20 mouse cellular contexts compared by ENCODE assay signal in the genomic region with DNA sequence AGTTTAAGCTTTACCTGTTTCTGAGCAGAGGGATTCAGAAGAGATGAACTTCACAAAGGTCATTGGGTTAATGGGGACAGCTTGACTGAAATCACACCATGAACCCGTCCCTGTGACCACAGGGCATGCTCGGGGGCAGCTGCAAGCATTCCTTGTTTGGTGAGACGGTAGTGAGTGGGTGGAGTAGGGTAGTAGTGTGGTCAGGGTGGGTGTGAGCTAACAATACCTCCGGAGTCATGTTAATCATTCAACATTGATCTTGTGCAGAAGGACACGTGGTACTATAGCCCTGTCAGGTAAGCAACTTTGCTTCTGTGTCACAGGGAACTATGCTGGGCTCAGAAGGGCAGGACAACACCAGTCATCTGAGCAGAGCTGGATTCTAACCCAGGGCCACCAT.
A peak's percentile ranks its signal among the peaks of the same experiment; 100 is the strongest.
DNase-seq lines count a peak whose midpoint lies in the region; ATAC-seq and TF ChIP-seq lines count a peak whose summit lies in the region.
"Had no signal": no experiment of that assay in that cellular context is flagged by ENCODE, and none has a peak within 500 bp of the region (broad histone marks: within the 10 kb centered on the region; RNA-seq: fewer than 3 reads in every experiment).

No protein-coding gene starts in this region.

- H3K9ac ChIP-seq in kidney, postnatal 0 days (ENCODE audit: low read depth, low read length), result no peak overlapping the region
- H3K9ac ChIP-seq in liver, embryonic 15.5 days, result no peak overlapping the region
- H3K9ac ChIP-seq in forebrain, embryonic 16.5 days (replicated peaks; ENCODE audit: low read depth, low read length), result no peak overlapping the region
- H3K9ac ChIP-seq: heart, embryonic 13.5 days; limb, embryonic 13.5 days; midbrain, embryonic 15.5 days; stomach, embryonic 15.5 days had no signal

- H3K4me2 ChIP-seq in kidney, postnatal 0 days (ENCODE audit: low read length), result no peak overlapping the region
- no peak overlapping the region for H3K4me2 ChIP-seq in liver, embryonic 15.5 days
- no peak overlapping the region for H3K4me2 ChIP-seq in forebrain, embryonic 16.5 days (ENCODE audit: low read length)
- H3K4me2 ChIP-seq: heart, embryonic 13.5 days; limb, embryonic 13.5 days; midbrain, embryonic 15.5 days; stomach, embryonic 15.5 days had no signal

- WGBS in kidney, postnatal 0 days, result 38% methylated on average over 5 of the region's 5 CpGs
- 37% methylated on average over 5 of the region's 5 CpGs for WGBS in liver, embryonic 15.5 days (ENCODE audit: insufficient replicate concordance)
- WGBS in forebrain, embryonic 16.5 days, result 96% methylated on average over 5 of the region's 5 CpGs
- 67% methylated on average over 5 of the region's 5 CpGs for WGBS in limb, embryonic 10.5 days

- DNase-seq in kidney, adult 18-20 months, result peak; percentile 40
- no peak for DNase-seq in kidney, postnatal 10 days
- no peak for DNase-seq in kidney, postnatal 0 days (ENCODE audit: low spot score)
- DNase-seq in yolk sac, embryonic 10.5 days (ENCODE audit: low spot score), result peak; percentile 45
- DNase-seq in limb, embryonic 10.5 days (ENCODE audit: low spot score), result no peak
- DNase-seq in frontal cortex, postnatal 25 days (ENCODE audit: low spot score in 2 of 2), result no peak
- DNase-seq: adrenal gland, adult 8-10 months; heart, postnatal 4 days; right cerebral cortex, adult 18-20 months; spleen, adult 18-20 months; thymus, postnatal 36 days had no signal

- no peaks in the 10 kb centered on the region for H3K9me3 ChIP-seq in kidney, postnatal 0 days (replicated peaks; ENCODE audit: low read length)
- H3K9me3 ChIP-seq in liver, embryonic 15.5 days (replicated peaks), result no peaks in the 10 kb centered on the region
- H3K9me3 ChIP-seq in forebrain, embryonic 16.5 days (ENCODE audit: control insufficient read depth, low read length), result no peaks in the 10 kb centered on the region
- H3K9me3 ChIP-seq in limb, embryonic 10.5 days (replicated peaks), result no peaks in the 10 kb centered on the region
- H3K9me3 ChIP-seq: embryonic facial prominence, embryonic 10.5 days; heart, embryonic 13.5 days; limb, embryonic 13.5 days; midbrain, embryonic 15.5 days; stomach, embryonic 15.5 days had no signal

- H3K4me3 ChIP-seq in kidney, postnatal 0 days (replicated peaks; ENCODE audit: low read depth, low read length), result no peak overlapping the region
- no peak overlapping the region for H3K4me3 ChIP-seq in liver, embryonic 15.5 days (replicated peaks)
- H3K4me3 ChIP-seq in forebrain, embryonic 16.5 days (replicated peaks; ENCODE audit: low read length), result no peak overlapping the region
- H3K4me3 ChIP-seq in limb, embryonic 10.5 days, result no peak overlapping the region
- H3K4me3 ChIP-seq: embryonic facial prominence, embryonic 10.5 days; heart, embryonic 13.5 days; limb, embryonic 13.5 days; midbrain, embryonic 15.5 days; stomach, embryonic 15.5 days had no signal

- peak; percentile 88 for ATAC-seq in kidney, postnatal 0 days (replicated peaks; ENCODE audit: low FRiP score, low read depth)
- peak; percentile 44 for ATAC-seq in liver, embryonic 15.5 days (ENCODE audit: insufficient read depth)
- ATAC-seq in forebrain, embryonic 16.5 days, result no peak
- ATAC-seq: forebrain, embryonic 14.5 days; lung, postnatal 0 days; midbrain, embryonic 15.5 days had no signal

- TF ChIP-seq CTCF in kidney, postnatal 0 days (IDR thresholded peaks at IDR 0.05; ENCODE audit: low read depth), result no peak

- no peaks in the 10 kb centered on the region for H3K36me3 ChIP-seq in kidney, postnatal 0 days (ENCODE audit: insufficient read depth, low read length)
- no peaks in the 10 kb centered on the region for H3K36me3 ChIP-seq in liver, embryonic 15.5 days (replicated peaks)
- no peaks in the 10 kb centered on the region for H3K36me3 ChIP-seq in forebrain, embryonic 16.5 days (ENCODE audit: control insufficient read depth, insufficient read depth)
- no peaks in the 10 kb centered on the region for H3K36me3 ChIP-seq in limb, embryonic 10.5 days
- H3K36me3 ChIP-seq: embryonic facial prominence, embryonic 10.5 days; heart, embryonic 13.5 days; limb, embryonic 13.5 days; midbrain, embryonic 15.5 days; stomach, embryonic 15.5 days had no signal

- peaks cover 43% of the 10 kb centered on the region for H3K4me1 ChIP-seq in kidney, postnatal 0 days (replicated peaks; ENCODE audit: insufficient read depth, low read length)
- 0 out of 2 replicates have a peak, but pooled peaks cover 4% of the 10 kb centered on the region for H3K4me1 ChIP-seq in liver, embryonic 15.5 days (replicated peaks)
- H3K4me1 ChIP-seq in forebrain, embryonic 16.5 days (replicated peaks; ENCODE audit: control insufficient read depth, insufficient read depth, low read length), result peaks cover 12% of the 10 kb centered on the region
- H3K4me1 ChIP-seq in limb, embryonic 10.5 days, result peaks cover 41% of the 10 kb centered on the region

- peak overlapping the region; percentile 68 for H3K27ac ChIP-seq in kidney, postnatal 0 days
- H3K27ac ChIP-seq in liver, embryonic 15.5 days (replicated peaks), result no peak overlapping the region
- no peak overlapping the region for H3K27ac ChIP-seq in forebrain, embryonic 16.5 days (ENCODE audit: low read length)
- no peak overlapping the region for H3K27ac ChIP-seq in limb, embryonic 10.5 days
- H3K27ac ChIP-seq: embryonic facial prominence, embryonic 10.5 days; limb, embryonic 13.5 days; midbrain, embryonic 15.5 days; stomach, embryonic 15.5 days had no signal

- H3K27me3 ChIP-seq in kidney, postnatal 0 days (ENCODE audit: insufficient read depth, low read length), result no peaks in the 10 kb centered on the region
- H3K27me3 ChIP-seq in liver, embryonic 15.5 days, result no peaks in the 10 kb centered on the region
- H3K27me3 ChIP-seq in forebrain, embryonic 16.5 days (replicated peaks; ENCODE audit: control insufficient read depth, insufficient read depth, low read length), result no peaks in the 10 kb centered on the region
- H3K27me3 ChIP-seq in limb, embryonic 10.5 days (ENCODE audit: low read depth, poor library complexity, severe bottlenecking), result no peaks in the 10 kb centered on the region
- H3K27me3 ChIP-seq: heart, embryonic 13.5 days; limb, embryonic 13.5 days; midbrain, embryonic 15.5 days; stomach, embryonic 15.5 days had no signal

Comparison
In these comparisons a context has a peak if more than half of its experiments do, and no peak if none do; other contexts are left out.
1. DNase-seq: peak in kidney, adult 18-20 months (single experiment) and yolk sac, embryonic 10.5 days (single experiment); none in kidney, postnatal 10 days (single experiment), kidney, postnatal 0 days (single experiment), limb, embryonic 10.5 days (single experiment) and frontal cortex, postnatal 25 days (0 of 2).